In the genomic region with DNA sequence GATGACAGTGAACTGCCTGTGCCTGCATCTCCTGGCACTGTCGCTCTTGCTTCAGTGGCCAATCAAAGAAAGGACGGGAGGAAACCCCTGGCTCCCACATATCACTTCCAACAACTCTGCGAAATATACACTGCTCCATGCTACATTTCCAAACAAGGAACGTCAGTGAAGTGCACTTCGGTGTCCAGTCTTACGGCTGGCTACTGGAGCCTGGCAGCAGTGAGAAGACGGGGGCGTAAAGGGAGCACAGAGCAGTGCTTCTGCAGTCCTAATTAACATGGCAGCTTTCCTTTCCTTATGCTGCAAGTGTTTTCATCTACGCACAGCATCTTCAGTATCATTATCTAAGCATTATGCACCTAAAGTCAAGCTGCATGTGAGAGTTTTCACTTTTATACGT, we compare ENCODE assay signal across 20 mouse cellular contexts. TPM values are rescaled to one million over a fixed set of nuclear protein-coding genes. Genes with fewer than 3 reads are reported as not detected.
DNase-seq lines count a peak whose midpoint lies in the region; ATAC-seq lines count a peak whose summit lies in the region.
"Had no signal": no experiment of that assay in that cellular context is flagged by ENCODE, and none has a peak within 500 bp of the region (broad histone marks: within the 10 kb centered on the region; RNA-seq: fewer than 3 reads in every experiment).

No protein-coding gene starts in this region.

- no peaks in the 10 kb centered on the region for H3K27me3 ChIP-seq in kidney, embryonic 15.5 days
- H3K27me3 ChIP-seq in midbrain, embryonic 14.5 days (ENCODE audit: control insufficient read depth, insufficient read depth, low read length) = no peaks in the 10 kb centered on the region
- H3K27me3 ChIP-seq in midbrain, embryonic 10.5 days (ENCODE audit: low read depth, poor library complexity, severe bottlenecking) = no peaks in the 10 kb centered on the region
- H3K27me3 ChIP-seq in neural tube, embryonic 15.5 days (replicated peaks) = no peaks in the 10 kb centered on the region
- H3K27me3 ChIP-seq: embryonic facial prominence, embryonic 13.5 days; megakaryocyte, embryonic 14.5 days had no signal

- peak overlapping the region; percentile 63 for H3K27ac ChIP-seq in kidney, embryonic 15.5 days
- 0 out of 2 replicates have a peak overlapping the region, but pooled peaks have one; percentile 13 for H3K27ac ChIP-seq in midbrain, embryonic 14.5 days (replicated peaks; ENCODE audit: low read depth, low read length)
- H3K27ac ChIP-seq in midbrain, embryonic 10.5 days (replicated peaks) = no peak overlapping the region
- H3K27ac ChIP-seq in neural tube, embryonic 15.5 days (replicated peaks) = peak overlapping the region; percentile 43
- H3K27ac ChIP-seq: embryonic facial prominence, embryonic 13.5 days had no signal

- H3K4me1 ChIP-seq in kidney, embryonic 15.5 days = peaks cover 45% of the 10 kb centered on the region
- H3K4me1 ChIP-seq in midbrain, embryonic 14.5 days (ENCODE audit: control insufficient read depth, insufficient read depth, low read length) = 0 out of 2 replicates have a peak, but pooled peaks cover 2% of the 10 kb centered on the region
- H3K4me1 ChIP-seq in midbrain, embryonic 10.5 days = peaks cover 2% of the 10 kb centered on the region; the same call in 1 of the 2 replicates
- H3K4me1 ChIP-seq in neural tube, embryonic 15.5 days = peaks cover 24% of the 10 kb centered on the region

- no peak for DNase-seq in frontal cortex, postnatal 10 days (ENCODE audit: low spot score in 2 of 2)
- DNase-seq in kidney, postnatal 25 days = no peak
- DNase-seq in midbrain, embryonic 14.5 days = no peak
- DNase-seq in midbrain, embryonic 10.5 days (ENCODE audit: low spot score) = no peak
- DNase-seq in adrenal gland, adult (ENCODE audit: inconsistent age in 2 of 2, low spot score in 1 of 2) = no peak
- DNase-seq: adrenal gland, adult 2 months; B cell, adult 2 months; cerebellum, adult 9-11 months; heart, postnatal 10 days; kidney, adult 11 months; layer of hippocampus, postnatal 36 days; lung, adult 2 months; thymus, postnatal 25 days had no signal

- ATAC-seq in frontal cortex, adult (ENCODE audit: low TSS enrichment) = peak; percentile 95
- ATAC-seq in kidney, embryonic 15.5 days (replicated peaks; ENCODE audit: low FRiP score) = peak; percentile 67; the same call in 1 of the 2 replicates
- ATAC-seq in midbrain, embryonic 14.5 days (ENCODE audit: low FRiP score, low TSS enrichment) = no peak
- ATAC-seq in neural tube, embryonic 15.5 days (ENCODE audit: low FRiP score) = peak; percentile 36; the same call in 1 of the 2 replicates
- ATAC-seq: midbrain, embryonic 16.5 days had no signal

- 42% methylated on average over 10 of the region's 10 CpGs for WGBS in kidney, embryonic 15.5 days
- WGBS in midbrain, embryonic 14.5 days = 85% methylated on average over 10 of the region's 10 CpGs
- WGBS in midbrain, embryonic 10.5 days = 86% methylated on average over 10 of the region's 10 CpGs
- 38% methylated on average over 10 of the region's 10 CpGs for WGBS in neural tube, embryonic 15.5 days

- no peaks in the 10 kb centered on the region for H3K9me3 ChIP-seq in kidney, embryonic 15.5 days (replicated peaks)
- H3K9me3 ChIP-seq in midbrain, embryonic 14.5 days (ENCODE audit: control insufficient read depth, low read length) = no peaks in the 10 kb centered on the region
- no peaks in the 10 kb centered on the region for H3K9me3 ChIP-seq in midbrain, embryonic 10.5 days (replicated peaks)
- no peaks in the 10 kb centered on the region for H3K9me3 ChIP-seq in neural tube, embryonic 15.5 days (replicated peaks)
- H3K9me3 ChIP-seq: embryonic facial prominence, embryonic 13.5 days; megakaryocyte, embryonic 14.5 days had no signal

- no peak overlapping the region for H3K4me2 ChIP-seq in kidney, embryonic 15.5 days
- no peak overlapping the region for H3K4me2 ChIP-seq in midbrain, embryonic 14.5 days (ENCODE audit: low read length)
- H3K4me2 ChIP-seq in neural tube, embryonic 15.5 days = peak overlapping the region; percentile 34
- H3K4me2 ChIP-seq: embryonic facial prominence, embryonic 13.5 days; heart, embryonic 11.5 days had no signal

- H3K9ac ChIP-seq in kidney, embryonic 15.5 days = 0 out of 2 replicates have a peak overlapping the region, but pooled peaks have one; percentile 4
- no peak overlapping the region for H3K9ac ChIP-seq in midbrain, embryonic 14.5 days (replicated peaks; ENCODE audit: low read length)
- no peak overlapping the region for H3K9ac ChIP-seq in neural tube, embryonic 15.5 days (replicated peaks)
- H3K9ac ChIP-seq: embryonic facial prominence, embryonic 13.5 days had no signal

- peaks cover 6% of the 10 kb centered on the region; the same call in 1 of the 2 replicates for H3K36me3 ChIP-seq in kidney, embryonic 15.5 days
- no peaks in the 10 kb centered on the region for H3K36me3 ChIP-seq in midbrain, embryonic 14.5 days (ENCODE audit: control insufficient read depth, insufficient read depth, low read length)
- H3K36me3 ChIP-seq in midbrain, embryonic 10.5 days = peaks cover 6% of the 10 kb centered on the region
- H3K36me3 ChIP-seq in neural tube, embryonic 15.5 days = no peaks in the 10 kb centered on the region

- H3K4me3 ChIP-seq in kidney, embryonic 15.5 days (replicated peaks) = no peak overlapping the region
- H3K4me3 ChIP-seq in midbrain, embryonic 14.5 days (replicated peaks; ENCODE audit: low read depth, low read length) = no peak overlapping the region
- H3K4me3 ChIP-seq in midbrain, embryonic 10.5 days = no peak overlapping the region
- no peak overlapping the region for H3K4me3 ChIP-seq in neural tube, embryonic 15.5 days (replicated peaks)
- H3K4me3 ChIP-seq: embryonic facial prominence, embryonic 13.5 days; megakaryocyte, embryonic 14.5 days had no signal

RNA-seq across cellular contexts. Expression of a gene that starts 45.4 kb away (rescaled TPM):
- 34.5 and 37.5 TPM in 2 replicates for polyA plus RNA-seq in kidney, embryonic 15.5 days (2015; fragmentation: Nextera tagmentation; extraction: Ambion mirVana)
- polyA plus RNA-seq in midbrain, embryonic 14.5 days (2014; fragmentation: Nextera tagmentation; extraction: Ambion mirVana) = 23.0 and 26.8 TPM in 2 replicates
- 24.4 and 24.5 TPM in 2 replicates for polyA plus RNA-seq in midbrain, embryonic 10.5 days (2016; fragmentation: Nextera tagmentation; extraction: Ambion mirVana)
- 14.6 and 17.9 TPM in 2 replicates for polyA plus RNA-seq in neural tube, embryonic 15.5 days (2015; fragmentation: Nextera tagmentation; extraction: Ambion mirVana)
